Mouse (Mus musculus) heart, postnatal 10 days (tissue): ENCODE results near the gene AU040320. TPM values are rescaled to one million over a fixed set of nuclear protein-coding genes. Genes with fewer than 3 reads are reported as not detected.

Experiments used
- DNase-seq, 2 experiments: peaks; one replicate each; pipeline ENCODE4 v3.0.0; 2021
- intact Hi-C: fragments of 180-260 bp; cut with DNase I; formaldehyde crosslinking; loops from one replicate; pipeline ENCODE4 v1.15.1; 2025
- total RNA-seq, 2 experiments: library from RNA; stranded (reverse); gene quantifications; 2 replicates each; pipeline ENCODE4 v1.2.3; 2021

Gene AU040320
- total RNA-seq, 2 experiments from 2014 or later = 26.2 to 31.6 TPM

- intact Hi-C loops = no loop called here
- DNase-seq = no peak
Measured at GRCm38 (mm10) chr4:126845664-126846063, 92.3 kb downstream of the AU040320 start.

- intact Hi-C loops = no loop called here
- DNase-seq = no peak
Measured at GRCm38 (mm10) chr4:126846971-126847370, 93.6 kb downstream of the AU040320 start.

GRCm38 (mm10) chr4:126850019-126850777 is 96.9 kb downstream of the AU040320 start:
- DNase-seq = no peak
- intact Hi-C loops = no loop called here

DNA sequence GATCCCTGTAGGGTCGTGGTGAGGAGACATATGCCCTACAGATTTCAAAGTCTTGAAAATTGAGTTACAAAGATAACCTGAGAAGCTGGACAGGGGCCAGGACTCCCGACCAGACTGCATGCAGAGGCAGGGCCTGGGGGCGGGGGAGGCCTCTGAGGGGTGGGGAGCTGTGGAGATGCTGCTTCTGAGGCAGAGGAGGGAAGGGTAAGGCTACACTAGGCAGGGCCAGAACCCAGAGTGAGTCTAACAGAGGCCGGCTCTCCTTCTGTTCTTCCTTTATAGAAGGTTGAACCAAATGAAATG is 97.4 kb downstream of the AU040320 start:
- no peak for DNase-seq
- intact Hi-C loops = no loop called here

DNA sequence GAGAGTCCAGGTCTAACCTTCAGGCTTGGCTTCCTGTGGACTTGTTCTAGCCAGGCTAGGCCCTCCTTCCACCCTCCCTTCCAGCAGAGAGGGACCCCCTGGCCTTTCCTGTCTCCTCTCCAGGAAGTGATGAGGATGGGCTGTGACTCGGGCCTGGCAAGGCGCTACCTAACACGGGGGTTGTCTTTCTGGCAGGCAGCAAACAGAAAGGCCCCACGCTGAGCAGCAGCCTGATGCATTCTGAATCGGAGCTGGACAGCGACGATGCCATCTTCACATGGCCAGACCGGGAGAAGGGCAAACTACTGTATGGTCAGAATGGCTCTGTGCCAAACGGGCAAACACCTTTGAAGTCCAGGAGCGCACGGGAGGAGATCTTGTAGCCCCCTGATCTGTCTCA is 99.6 kb downstream of the AU040320 start:
- intact Hi-C loops = no loop called here
- DNase-seq = no peak

DNA sequence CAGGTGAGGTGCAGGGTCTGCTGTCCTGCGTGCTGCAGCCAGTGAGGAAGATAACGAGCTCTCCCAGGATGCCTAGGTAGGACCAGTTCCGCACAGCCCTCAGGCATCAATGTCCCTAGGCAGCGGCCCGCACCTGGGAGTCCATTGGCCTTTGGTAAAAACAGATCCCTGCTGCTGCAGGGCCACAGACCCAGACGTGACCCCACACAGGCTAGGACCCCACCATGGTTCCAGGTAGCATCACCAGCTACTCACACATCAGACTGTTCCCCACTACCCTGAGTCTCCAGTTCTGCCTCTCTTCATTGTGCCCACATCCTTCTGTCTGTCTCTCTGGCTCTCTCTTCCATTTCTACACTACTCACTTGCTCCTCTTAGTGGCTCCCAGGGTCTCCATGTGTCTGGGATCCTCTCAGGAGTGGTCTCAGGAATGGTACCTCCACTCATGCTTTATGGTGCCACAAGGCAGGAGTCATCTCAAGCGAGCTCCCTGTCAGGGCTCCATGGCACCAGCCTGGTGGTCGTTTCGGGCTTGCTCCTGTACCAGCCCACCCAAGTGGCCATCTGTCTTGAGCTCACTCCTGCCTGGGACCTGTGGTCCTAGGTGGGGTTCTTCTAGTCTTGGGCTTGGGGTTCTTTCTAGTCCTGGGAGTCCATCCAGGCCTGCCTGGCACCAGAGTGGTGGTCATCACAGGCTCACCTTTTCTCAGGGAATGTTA is 107.1 kb downstream of the AU040320 start:
- intact Hi-C loops = no loop called here
- DNase-seq = no peak

DNA sequence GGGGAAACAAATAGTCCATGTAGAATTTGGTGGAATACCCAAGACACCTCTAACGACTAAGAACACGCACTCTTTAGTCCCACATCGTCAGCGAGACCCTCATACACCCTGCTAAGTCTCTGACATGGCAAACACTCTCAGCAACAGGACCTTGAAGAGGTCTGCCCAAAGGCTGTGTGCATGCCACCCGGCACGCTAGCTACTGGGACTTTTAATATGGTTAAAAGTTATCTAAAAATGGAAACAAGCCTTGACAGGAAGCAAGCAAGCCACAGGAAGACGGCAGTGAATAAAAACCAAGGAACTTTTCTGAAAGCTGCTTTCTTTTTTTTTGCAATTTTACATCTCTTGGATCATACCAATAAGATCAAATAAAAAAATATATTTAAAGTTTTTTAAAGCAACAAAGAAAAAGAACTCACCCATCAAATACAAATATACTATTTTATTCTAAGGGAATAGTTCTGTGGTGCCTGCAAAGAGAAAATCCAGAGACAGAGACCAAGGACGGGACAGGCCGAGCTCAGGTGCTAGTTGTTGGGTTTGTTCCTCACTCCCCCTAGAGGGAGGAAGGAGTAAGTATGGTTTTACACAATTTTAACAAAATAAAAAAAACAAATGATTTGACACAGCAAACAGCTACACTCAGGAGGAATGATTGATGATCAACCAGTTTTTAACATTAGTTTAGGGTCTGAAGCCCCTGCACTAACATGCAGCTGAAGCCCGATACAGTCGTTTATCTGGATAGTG is 108.3 kb downstream of the AU040320 start:
- DNase-seq = no peak
- intact Hi-C loops = no loop called here

GRCm38 (mm10) chr4:126868699-126869098 is 115.4 kb downstream of the AU040320 start:
- intact Hi-C loops = no loop called here
- no peak for DNase-seq

DNA sequence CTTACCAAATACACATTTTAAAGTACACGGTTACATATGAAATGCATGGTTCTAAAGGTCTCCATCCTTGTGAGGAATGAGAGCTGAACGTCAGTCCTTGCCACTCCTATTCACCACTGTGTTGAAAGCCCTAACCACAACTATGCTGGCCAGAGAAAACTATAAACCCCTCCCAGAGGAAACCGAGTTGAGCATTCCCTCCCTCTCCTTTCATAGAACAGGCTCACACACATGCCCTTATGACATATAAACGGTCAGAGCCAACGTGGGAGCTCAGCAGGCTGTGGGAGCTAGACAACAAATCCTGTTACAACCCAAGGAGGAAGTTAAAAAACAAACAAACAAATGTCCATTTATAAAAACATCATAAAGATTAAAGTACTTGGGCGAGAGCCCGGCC is 119.4 kb downstream of the AU040320 start:
- intact Hi-C loops = no loop called here
- no peak for DNase-seq

- intact Hi-C loops = no loop called here
- DNase-seq = no peak
Measured at GRCm38 (mm10) chr4:126879560-126880275, 126.4 kb downstream of the AU040320 start.

DNA sequence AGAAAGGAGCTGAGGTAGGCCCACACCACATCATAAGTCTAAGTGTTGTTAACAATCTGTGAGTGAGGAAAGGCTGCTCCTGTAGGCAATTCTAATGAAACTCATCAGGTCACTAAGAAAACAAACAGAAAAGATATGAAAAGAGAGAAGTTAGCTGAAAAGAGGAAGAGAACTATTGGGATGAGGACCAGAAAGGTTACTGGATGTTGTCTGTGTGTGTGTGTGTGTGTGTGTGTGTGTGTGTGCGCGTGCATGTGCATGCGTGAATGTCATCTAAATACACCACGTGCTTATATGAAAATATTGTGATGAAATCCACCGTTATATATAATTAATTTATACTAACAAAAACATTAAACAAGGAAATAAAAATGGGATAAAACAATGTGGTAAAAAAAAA is 130.3 kb downstream of the AU040320 start:
- intact Hi-C loops = no loop called here
- DNase-seq = no peak

GRCm38 (mm10) chr4:126885953-126886352 is 132.6 kb downstream of the AU040320 start:
- intact Hi-C loops = no loop called here
- no peak for DNase-seq

DNA sequence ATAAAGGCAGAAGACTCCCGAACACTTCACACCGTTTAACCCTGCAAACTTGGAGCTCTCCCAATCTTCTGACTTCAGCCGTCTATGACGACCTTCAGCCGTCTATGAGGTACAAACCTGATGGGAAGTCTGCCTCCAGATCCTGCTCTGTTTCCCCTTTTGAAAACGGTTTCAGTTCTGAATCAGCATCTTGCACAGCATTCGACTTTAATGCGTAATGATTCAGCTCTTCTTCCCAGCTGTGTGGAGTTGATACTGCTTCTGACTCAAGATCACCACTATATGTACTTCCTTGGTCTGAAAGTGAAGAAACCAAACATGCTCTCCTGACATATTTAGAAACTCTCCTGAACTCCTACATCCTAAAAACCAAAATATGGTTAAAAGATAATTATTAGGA is 136.5 kb downstream of the AU040320 start:
- intact Hi-C loops = no loop called here
- no peak for DNase-seq

Other genes starting within 250 kb of the AU040320 start
- gene Ago4, start 220.1 kb upstream of the AU040320 start, total RNA-seq = 1 to 10 TPM; 4.1 to 5.8 TPM
- 1 to 10 TPM; 5.9 to 8.2 TPM for gene Clspn, start 196.6 kb upstream of the AU040320 start, total RNA-seq
- 1 to 10 TPM; 8.7 to 9.1 TPM for gene 5730409E04Rik, start 143.7 kb upstream of the AU040320 start, total RNA-seq
- gene Psmb2, start 75.9 kb upstream of the AU040320 start, total RNA-seq = 100 to 1,000 TPM; 148 to 157 TPM
- not detected for gene Tfap2e, start 17.3 kb upstream of the AU040320 start, total RNA-seq
- 10 to 100 TPM; 15.3 to 17.2 TPM for gene Ncdn, start 106 bp upstream of the AU040320 start, total RNA-seq
- gene Zmym4, start 214.6 kb downstream of the AU040320 start, total RNA-seq = 10 to 100 TPM; 30.4 to 35.0 TPM